Mouse (Mus musculus) layer of hippocampus, adult 2 months (tissue): ENCODE data around the gene Fam229a. TPM values are rescaled to one million over a fixed set of nuclear protein-coding genes. Genes with fewer than 3 reads are reported as not detected.

Experiments
- DNase-seq, 2 experiments: peaks; one replicate each; pipeline ENCODE4 v3.0.0; 2022; ENCODE audit warnings: low spot score in 2 of 2
- H3K27ac ChIP-seq: fragments of 200-600 bp; 2 replicates; pipeline ENCODE4 v1.8.1; 2022
- H3K4me3 ChIP-seq: fragments of 200-600 bp; 2 replicates; pipeline ENCODE4 v1.8.1; 2022; ENCODE audit warnings: mild to moderate bottlenecking
- CTCF ChIP-seq: fragments of 200-600 bp; conservative IDR thresholded peaks from 2 replicates; pipeline ENCODE4 v1.8.1; 2022; ENCODE audit warnings: antibody characterized with exemption, mild to moderate bottlenecking, moderate library complexity
- total RNA-seq, 2 experiments: library from RNA; stranded (reverse); gene quantifications; 2 replicates each; pipeline ENCODE4 v1.2.3; 2021

Gene Fam229a
- total RNA-seq, 2 experiments from 2014 or later, result not detected

GRCm38 (mm10) chr4:129461183-129461960, 29.6 kb upstream of the Fam229a start, which contains the start of gene Bsdc1:
Bsdc1 (plus strand) TSS chr4:129461581.
- H3K27ac ChIP-seq, result peak within 1 kb of the TSS; percentile 92
- TF ChIP-seq CTCF, result 0 out of 2 replicates have a peak, but pooled peaks have one; percentile 10
- DNase-seq, result peak; percentile 99 to 100
- H3K4me3 ChIP-seq, result peak within 1 kb of the TSS; percentile 90

DNA sequence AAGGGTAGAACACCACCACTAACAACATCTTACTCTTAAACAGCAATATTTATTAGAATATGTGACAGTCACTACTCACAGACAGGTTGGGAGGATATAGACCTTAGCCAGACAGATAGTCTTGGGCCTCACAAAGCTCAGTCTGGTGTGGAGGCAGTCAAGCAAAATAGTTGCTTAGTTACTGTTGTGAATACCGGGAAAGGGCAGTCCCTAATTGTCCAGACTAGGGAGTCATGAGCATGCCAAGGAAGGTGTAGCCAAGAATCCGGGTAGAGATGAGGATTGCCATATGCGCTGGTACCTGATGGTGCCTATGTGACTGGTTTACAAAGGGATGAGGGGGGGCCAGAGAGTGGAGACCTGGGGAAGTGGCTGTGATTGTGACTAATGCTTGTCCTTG, 28.9 kb upstream of the Fam229a start:
- H3K27ac ChIP-seq, result peak overlapping the region; percentile 92
- H3K4me3 ChIP-seq, result peak overlapping the region; percentile 90
- DNase-seq, result no peak
- TF ChIP-seq CTCF, result no peak

DNA sequence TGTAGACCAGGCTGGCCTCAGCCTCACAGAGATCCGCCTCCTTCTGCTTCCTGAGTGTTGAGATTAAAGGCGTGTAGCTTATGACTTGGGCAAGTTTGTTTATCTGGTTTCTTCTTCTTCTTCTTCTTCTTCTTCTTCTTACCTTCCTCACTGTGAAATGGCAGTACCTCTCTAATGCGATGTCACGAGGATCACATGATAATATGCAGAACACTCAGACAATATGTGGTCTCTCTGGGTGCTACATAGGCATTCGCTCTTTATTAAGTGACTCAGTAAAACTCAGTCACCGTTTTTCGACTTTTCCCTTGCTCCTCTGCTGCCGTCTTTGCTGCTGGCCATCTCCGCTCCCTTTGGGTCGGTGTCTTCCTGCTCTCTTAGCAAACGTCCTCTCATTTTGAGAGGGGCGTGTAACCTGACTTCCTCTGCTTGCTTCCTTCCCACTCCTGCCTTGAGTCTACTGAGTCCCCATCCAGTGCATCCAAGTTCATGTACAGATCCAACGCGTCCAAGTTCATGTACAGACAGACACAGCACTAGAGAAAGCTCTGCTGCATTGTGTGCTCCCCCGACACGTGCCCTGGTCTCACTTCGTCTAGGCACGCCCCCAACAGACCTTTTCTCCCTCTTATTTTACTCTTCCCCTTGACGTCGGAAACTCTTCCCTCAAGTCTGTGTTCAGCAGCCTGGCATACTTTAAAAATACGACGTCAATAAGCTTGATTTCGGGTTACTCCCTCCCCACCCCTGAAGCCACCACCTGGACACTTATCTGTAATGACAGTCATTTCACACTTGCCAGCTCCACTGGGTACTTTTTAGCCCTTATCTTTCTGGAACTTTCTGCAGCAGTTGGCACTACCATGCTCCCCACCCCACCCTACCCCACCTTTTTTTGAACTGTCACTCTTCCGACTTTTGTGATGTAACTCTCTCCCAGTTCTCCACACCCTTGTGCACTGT, 27.6 kb upstream of the Fam229a start:
- no peak for DNase-seq
- no peak overlapping the region for H3K4me3 ChIP-seq
- no peak overlapping the region for H3K27ac ChIP-seq
- TF ChIP-seq CTCF, result no peak

DNA sequence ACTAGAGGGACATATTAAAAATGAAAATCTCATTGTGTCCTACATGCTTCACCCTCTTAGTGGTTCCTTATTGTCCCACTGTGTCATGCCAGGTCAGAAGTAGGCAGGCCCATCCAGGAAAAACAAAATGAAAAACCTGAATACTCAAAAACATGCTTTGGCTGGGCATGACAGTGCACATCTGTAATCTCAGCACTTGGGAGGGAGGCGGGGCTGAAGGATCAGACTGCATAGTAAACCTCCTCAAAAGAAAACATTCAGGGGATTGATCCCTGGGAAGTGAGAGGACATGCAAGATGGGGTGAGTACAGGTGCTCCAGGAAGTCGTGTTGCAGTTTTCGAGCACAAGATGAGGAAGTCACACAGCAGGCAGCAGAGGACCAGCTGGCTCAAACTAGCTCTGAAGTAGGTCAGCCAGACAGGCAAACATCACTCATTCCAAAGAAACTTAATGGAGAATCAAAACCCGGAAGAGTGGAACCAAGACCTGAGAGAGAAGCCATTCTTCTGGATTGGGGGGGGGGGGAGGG, 26.6 kb upstream of the Fam229a start:
- no peak overlapping the region for H3K4me3 ChIP-seq
- TF ChIP-seq CTCF, result no peak
- no peak for DNase-seq
- no peak overlapping the region for H3K27ac ChIP-seq

GRCm38 (mm10) chr4:129476047-129476446, 14.9 kb upstream of the Fam229a start:
- no peak for DNase-seq
- no peak for TF ChIP-seq CTCF
- no peak overlapping the region for H3K27ac ChIP-seq
- H3K4me3 ChIP-seq, result no peak overlapping the region

DNA sequence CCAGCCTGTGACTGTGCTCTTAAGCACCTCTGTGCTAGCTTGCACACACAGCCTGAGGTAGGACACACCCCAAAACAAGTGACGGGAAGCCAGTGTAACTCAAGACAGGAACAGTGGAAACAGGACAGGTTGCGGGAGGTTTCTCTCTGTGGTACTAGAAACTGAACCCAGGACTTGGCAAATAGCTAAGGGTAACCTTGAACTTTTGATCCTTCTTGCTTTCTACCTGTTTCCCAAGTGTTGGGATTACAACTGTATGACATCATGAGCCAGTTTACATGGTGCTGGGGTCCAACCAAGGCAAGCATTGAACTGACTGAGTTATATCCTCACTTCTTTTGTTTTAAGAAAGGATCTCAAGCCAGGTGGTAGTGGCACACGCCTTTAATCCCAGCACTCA, 11.1 kb upstream of the Fam229a start:
- Histone ChIP-seq H3K27ac (0 out of 2 replicates have a peak overlapping the region, but pooled peaks have one; percentile 18), H3K4me3 (no peak overlapping the region)
- DNase-seq, result no peak
- no peak for TF ChIP-seq CTCF

DNA sequence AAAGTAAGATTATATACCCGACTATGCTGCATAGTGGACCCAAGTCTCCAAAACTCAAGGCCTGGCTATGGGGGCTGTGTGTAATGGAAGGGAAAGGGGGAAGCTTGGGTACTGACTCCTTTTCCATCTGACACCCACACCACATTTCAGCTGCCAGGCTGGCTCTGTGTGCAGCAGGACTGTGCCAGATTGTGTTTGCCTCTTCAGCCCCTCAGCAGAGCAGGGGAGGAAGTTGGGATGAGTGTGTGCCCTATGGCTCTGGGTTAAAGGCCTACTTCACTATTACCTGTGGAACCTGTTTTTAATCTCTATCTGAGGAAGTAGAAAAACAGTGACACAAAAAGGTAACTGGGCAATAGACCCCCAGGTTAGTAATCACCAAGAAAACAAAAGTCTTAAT, 9.9 kb upstream of the Fam229a start:
- peak overlapping the region; percentile 57 for H3K27ac ChIP-seq
- TF ChIP-seq CTCF, result no peak
- H3K4me3 ChIP-seq, result no peak overlapping the region
- peak; percentile 52 to 64 for DNase-seq

DNA sequence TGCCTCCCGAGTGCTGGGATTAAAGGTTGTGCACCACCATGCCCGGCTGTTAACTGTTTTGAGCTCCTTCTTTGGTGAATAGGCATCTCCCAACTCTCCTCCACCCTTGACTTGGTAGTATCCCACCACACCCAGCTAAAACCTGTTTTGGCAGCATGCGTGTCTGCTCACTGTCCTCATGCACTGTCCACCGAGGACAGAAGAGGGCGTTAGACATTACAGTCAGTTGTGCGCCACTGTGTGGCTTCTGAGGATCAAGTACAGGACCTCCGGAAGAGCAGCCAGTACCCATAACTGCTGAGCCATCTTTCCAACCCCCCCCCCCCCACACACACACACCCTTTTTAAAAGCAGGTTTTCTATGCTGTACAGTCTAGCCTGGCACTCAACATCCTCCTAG, 3.7 kb downstream of the Fam229a start:
- no peak overlapping the region; the same call in 1 of the 2 replicates for H3K27ac ChIP-seq
- no peak overlapping the region for H3K4me3 ChIP-seq
- no peak for DNase-seq
- peak; percentile 32 for TF ChIP-seq CTCF

DNA sequence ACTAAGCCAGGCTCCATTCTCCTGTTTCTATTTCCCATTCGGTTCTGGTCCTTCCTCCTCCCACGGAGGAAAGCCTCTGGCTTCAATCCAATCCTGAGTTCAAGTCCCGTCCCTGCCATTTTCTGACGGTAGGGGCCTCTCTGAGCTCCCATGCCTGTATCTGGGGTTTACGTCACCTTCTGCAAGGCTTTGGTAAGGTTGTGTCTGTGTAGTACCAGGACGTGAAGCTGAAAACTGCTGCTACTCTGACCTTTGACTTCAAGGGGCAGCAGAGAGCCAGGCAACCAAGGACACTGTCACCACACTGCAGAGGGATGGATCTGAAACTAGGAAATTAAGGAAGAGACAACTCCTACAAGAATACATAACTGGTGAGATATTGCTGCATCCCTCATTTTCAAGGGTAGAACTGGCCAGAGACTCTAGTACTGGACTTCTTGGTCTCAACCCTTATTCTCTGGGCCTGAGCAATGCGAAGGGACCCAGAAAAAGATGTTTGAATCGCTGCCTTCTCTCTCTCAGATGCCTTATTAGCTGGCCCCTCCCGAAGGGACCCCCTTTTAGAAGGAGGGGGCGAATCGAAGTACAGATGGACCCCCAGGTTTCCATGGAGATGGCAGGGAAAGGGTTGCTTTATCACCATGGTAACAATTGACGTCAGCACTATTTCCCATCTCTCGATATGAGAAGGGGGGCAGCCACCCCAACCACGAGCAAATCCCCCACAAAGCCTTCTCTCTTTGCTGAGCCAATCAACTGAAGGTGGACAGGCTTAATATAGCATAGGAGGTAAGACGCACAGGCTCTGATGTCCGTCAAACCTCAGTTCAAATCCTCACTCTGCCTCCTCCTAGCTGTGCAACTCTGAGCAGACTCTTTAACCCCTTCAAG, 4.9 kb downstream of the Fam229a start:
- peak overlapping the region; percentile 91 for H3K27ac ChIP-seq
- peak; percentile 61 to 84 for DNase-seq
- H3K4me3 ChIP-seq, result peak overlapping the region; percentile 8; the same call in 1 of the 2 replicates
- peak; percentile 53 for TF ChIP-seq CTCF

DNA sequence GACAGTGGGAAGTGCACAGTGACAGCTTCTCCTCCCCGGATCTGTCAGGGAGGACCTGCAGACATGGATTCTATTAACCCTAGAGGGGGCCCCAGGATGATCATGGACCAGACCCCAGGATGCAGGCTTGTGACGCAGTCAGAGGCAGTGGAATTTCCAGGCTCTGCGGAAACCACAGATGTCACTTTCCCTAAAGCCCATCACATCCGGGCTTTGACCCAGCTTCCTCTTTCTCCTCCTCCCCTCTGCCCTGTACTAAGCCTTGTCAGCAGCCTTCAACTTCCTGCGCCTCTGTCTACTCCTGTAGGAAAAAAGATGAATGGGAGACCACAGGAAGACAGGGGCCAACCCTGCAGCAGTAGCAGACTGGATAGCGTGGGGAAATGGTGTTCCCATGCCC, 5.6 kb downstream of the Fam229a start:
- Histone ChIP-seq H3K27ac (peak overlapping the region; percentile 91), H3K4me3 (peak overlapping the region; percentile 8; the same call in 1 of the 2 replicates)
- no peak for DNase-seq
- no peak for TF ChIP-seq CTCF

- Histone ChIP-seq H3K4me3 (no peak overlapping the region), H3K27ac (no peak overlapping the region)
- DNase-seq, result no peak
- TF ChIP-seq CTCF, result no peak
These were observed 8.0 kb downstream of the Fam229a start for GRCm38 (mm10) chr4:129498941-129499340.

GRCm38 (mm10) chr4:129500017-129500416, 9.0 kb downstream of the Fam229a start:
- TF ChIP-seq CTCF, result no peak
- DNase-seq, result no peak
- peak overlapping the region; percentile 91 for H3K27ac ChIP-seq
- peak overlapping the region; percentile 83; the same call in 1 of the 2 replicates for H3K4me3 ChIP-seq
